Comparison of ENCODE assay signal across 22 mouse cellular contexts in the genomic region with DNA sequence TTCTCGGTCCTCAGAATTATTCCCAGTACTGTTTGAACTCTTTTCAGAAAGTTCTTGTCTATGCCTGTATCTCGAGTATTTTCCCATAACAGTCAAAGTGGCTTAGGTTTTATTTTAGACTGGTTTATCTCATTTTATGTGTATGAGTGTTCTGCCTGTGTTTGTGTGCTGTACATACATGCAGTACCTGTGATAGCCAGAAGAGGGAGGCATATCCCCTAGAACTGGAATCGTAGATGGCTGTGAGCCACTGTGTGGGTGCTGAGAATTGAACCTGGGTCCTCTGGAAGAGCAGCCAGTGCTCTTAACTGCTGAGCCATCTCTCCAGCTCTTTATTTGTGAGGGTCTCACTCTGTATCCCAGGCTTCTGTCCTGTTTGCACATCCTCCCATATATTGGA. TPM values are rescaled to one million over a fixed set of nuclear protein-coding genes. Genes with fewer than 3 reads are reported as not detected.
DNase-seq lines count a peak whose midpoint lies in the region; ATAC-seq and TF ChIP-seq lines count a peak whose summit lies in the region.
"Had no signal": no experiment of that assay in that cellular context is flagged by ENCODE, and none has a peak within 500 bp of the region (broad histone marks: within the 10 kb centered on the region; RNA-seq: fewer than 3 reads in every experiment).

No protein-coding gene starts in this region.

- no peak overlapping the region for H3K4me3 ChIP-seq in layer of hippocampus, adult 2 months
- H3K4me3 ChIP-seq in midbrain, postnatal 0 days (ENCODE audit: low read depth, low read length) = no peak overlapping the region
- H3K4me3 ChIP-seq in midbrain, embryonic 14.5 days (replicated peaks; ENCODE audit: low read depth, low read length) = no peak overlapping the region
- no peak overlapping the region for H3K4me3 ChIP-seq in small intestine, adult 2 months (ENCODE audit: low read depth, low read length)
- H3K4me3 ChIP-seq: forebrain, embryonic 15.5 days; limb, embryonic 10.5 days had no signal

- no peak overlapping the region for H3K4me2 ChIP-seq in midbrain, postnatal 0 days (ENCODE audit: low read depth, low read length, poor library complexity, severe bottlenecking)
- no peak overlapping the region for H3K4me2 ChIP-seq in midbrain, embryonic 14.5 days (ENCODE audit: low read length)
- H3K4me2 ChIP-seq: forebrain, embryonic 15.5 days had no signal

- no peak overlapping the region for H3K27ac ChIP-seq in layer of hippocampus, adult 2 months
- H3K27ac ChIP-seq in midbrain, postnatal 0 days (ENCODE audit: low read depth, low read length) = no peak overlapping the region
- no peak overlapping the region for H3K27ac ChIP-seq in midbrain, embryonic 14.5 days (replicated peaks; ENCODE audit: low read depth, low read length)
- H3K27ac ChIP-seq in small intestine, adult 2 months (ENCODE audit: insufficient read depth, low read depth, low read length) = no peak overlapping the region
- H3K27ac ChIP-seq: forebrain, embryonic 15.5 days; limb, embryonic 10.5 days had no signal

- ATAC-seq in CD4-positive, CD25-positive, alpha-beta regulatory T cell, adult 4 months = no peak
- ATAC-seq in midbrain, postnatal 0 days (ENCODE audit: low FRiP score) = no peak
- no peak for ATAC-seq in midbrain, embryonic 14.5 days (ENCODE audit: low FRiP score, low TSS enrichment)
- ATAC-seq: forebrain, embryonic 15.5 days had no signal

- intact Hi-C loops in left cerebral cortex, postnatal 10 days (cut with DNase I) = no loop called here

- no peak overlapping the region for H3K9ac ChIP-seq in midbrain, postnatal 0 days (replicated peaks; ENCODE audit: low read length, poor library complexity, severe bottlenecking)
- H3K9ac ChIP-seq in midbrain, embryonic 14.5 days (replicated peaks; ENCODE audit: low read length) = no peak overlapping the region
- H3K9ac ChIP-seq: forebrain, embryonic 15.5 days had no signal

- WGBS in midbrain, postnatal 0 days = 86% methylated on average over 3 of the region's 3 CpGs
- WGBS in midbrain, embryonic 14.5 days = 78% methylated on average over 3 of the region's 3 CpGs
- 85% methylated on average over 3 of the region's 3 CpGs for WGBS in small intestine, adult 2 months

- H3K4me1 ChIP-seq in midbrain, postnatal 0 days (ENCODE audit: insufficient read depth, low read length) = no peaks in the 10 kb centered on the region
- no peaks in the 10 kb centered on the region for H3K4me1 ChIP-seq in midbrain, embryonic 14.5 days (ENCODE audit: control insufficient read depth, insufficient read depth, low read length)
- H3K4me1 ChIP-seq in small intestine, adult 2 months (ENCODE audit: control insufficient read depth, insufficient read depth, insufficient read length, low read length) = no peaks in the 10 kb centered on the region
- H3K4me1 ChIP-seq: forebrain, embryonic 15.5 days had no signal

- peak; percentile 45 for DNase-seq in CD4-positive, CD25-positive, alpha-beta regulatory T cell, adult 2 months (ENCODE audit: low read depth, low spot score)
- no peak for DNase-seq in layer of hippocampus, adult 2 months (ENCODE audit: low spot score in 2 of 2)
- no peak for DNase-seq in layer of hippocampus, adult 18-20 months (ENCODE audit: low spot score in 2 of 2)
- DNase-seq in midbrain, postnatal 0 days (ENCODE audit: low spot score) = no peak
- DNase-seq in midbrain, embryonic 14.5 days = no peak
- no peak for DNase-seq in left cerebral cortex, postnatal 10 days (ENCODE audit: extremely low spot score in 1 of 2, low spot score in 2 of 2)
- DNase-seq: cerebellum, postnatal 10 days; embryo, embryonic 11 days; heart, postnatal 4 days; kidney, postnatal 14 days; lung, adult 18-20 months; spleen, adult 18-20 months had no signal

- TF ChIP-seq CTCF in layer of hippocampus, adult 2 months (conservative IDR thresholded peaks at IDR 0.05) = peak; percentile 57
- peak; percentile 42; the same call in 1 of the 2 replicates for TF ChIP-seq CTCF in midbrain, postnatal 0 days (IDR thresholded peaks at IDR 0.05)
- TF ChIP-seq CTCF in small intestine, adult 2 months (IDR thresholded peaks at IDR 0.05; ENCODE audit: extremely low read depth, insufficient read length, insufficient replicate concordance, low read depth, low read length) = peak; percentile 37; the same call in 1 of the 2 replicates

- no peaks in the 10 kb centered on the region for H3K27me3 ChIP-seq in midbrain, postnatal 0 days (ENCODE audit: insufficient read depth, low read length)
- H3K27me3 ChIP-seq in midbrain, embryonic 14.5 days (ENCODE audit: control insufficient read depth, insufficient read depth, low read length) = no peaks in the 10 kb centered on the region
- no peaks in the 10 kb centered on the region for H3K27me3 ChIP-seq in small intestine, adult 2 months (ENCODE audit: control insufficient read depth, insufficient read depth, low read length)
- H3K27me3 ChIP-seq: forebrain, embryonic 15.5 days had no signal

- no peak for TF ChIP-seq POLR2A in small intestine, adult 2 months (IDR thresholded peaks at IDR 0.05; ENCODE audit: low read depth, low read length)

- H3K36me3 ChIP-seq in midbrain, postnatal 0 days (ENCODE audit: insufficient read depth, low read length) = no peaks in the 10 kb centered on the region
- H3K36me3 ChIP-seq in midbrain, embryonic 14.5 days (ENCODE audit: control insufficient read depth, insufficient read depth, low read length) = no peaks in the 10 kb centered on the region
- peaks cover 30% of the 10 kb centered on the region for H3K36me3 ChIP-seq in small intestine, adult 2 months (ENCODE audit: control insufficient read depth, insufficient read depth, low read length)
- H3K36me3 ChIP-seq: forebrain, embryonic 15.5 days; limb, embryonic 10.5 days had no signal

- no peaks in the 10 kb centered on the region for H3K9me3 ChIP-seq in midbrain, postnatal 0 days (ENCODE audit: low read length)
- no peaks in the 10 kb centered on the region for H3K9me3 ChIP-seq in midbrain, embryonic 14.5 days (ENCODE audit: control insufficient read depth, low read length)
- H3K9me3 ChIP-seq: forebrain, embryonic 15.5 days had no signal

RNA-seq across cellular contexts. Expression of a gene that starts 10.6 kb away (rescaled TPM):
- polyA plus RNA-seq in CD4-positive, CD25-positive, alpha-beta regulatory T cell, adult 4 months (2017; shearing (Covaris generic)) = under 1 TPM in 1 of 2 experiments, not detected in 1; 0.90 TPM
- total RNA-seq in layer of hippocampus, adult 2 months (2021) = under 1 TPM in 1 of 2 experiments, not detected in 1; 0.22 TPM
- under 1 TPM; 0.17 to 0.63 TPM for total RNA-seq in layer of hippocampus, adult 18-20 months (2021)
- 0.11 and 0.14 TPM in 2 replicates for total RNA-seq in midbrain, postnatal 0 days (2014; rRNA removed)
- polyA plus RNA-seq in midbrain, postnatal 0 days (2015; fragmentation: Nextera tagmentation; extraction: Ambion mirVana) = not detected in 2 replicates
- not detected in 2 replicates for polyA plus RNA-seq in midbrain, embryonic 14.5 days (2014; fragmentation: Nextera tagmentation; extraction: Ambion mirVana)
- 2.3 and 7.5 TPM in 2 replicates for polyA plus RNA-seq in small intestine, adult 2 months (2012; rRNA removed)
- under 1 TPM; 0.41 to 0.54 TPM for total RNA-seq in left cerebral cortex, postnatal 10 days (2021)
- polyA plus RNA-seq: forebrain, embryonic 15.5 days had no signal

RNA-seq across cellular contexts. Expression of a gene that starts 15.2 kb away (rescaled TPM):
- not detected for polyA plus RNA-seq in CD4-positive, CD25-positive, alpha-beta regulatory T cell, adult 4 months (2017; shearing (Covaris generic))
- under 1 TPM; 0.51 to 0.56 TPM for total RNA-seq in layer of hippocampus, adult 2 months (2021)
- total RNA-seq in layer of hippocampus, adult 18-20 months (2021) = 1 to 10 TPM in 1 of 2 experiments, under 1 TPM in 1; 0.57 to 1.3 TPM
- total RNA-seq in midbrain, postnatal 0 days (2014; rRNA removed) = 0.99 and 1.5 TPM in 2 replicates
- polyA plus RNA-seq in midbrain, postnatal 0 days (2015; fragmentation: Nextera tagmentation; extraction: Ambion mirVana) = 1.8 and 2.2 TPM in 2 replicates
- polyA plus RNA-seq in midbrain, embryonic 14.5 days (2014; fragmentation: Nextera tagmentation; extraction: Ambion mirVana) = 0.13 and 0.26 TPM in 2 replicates
- polyA plus RNA-seq in small intestine, adult 2 months (2012; rRNA removed) = 0.42 and 0.70 TPM in 2 replicates
- total RNA-seq in left cerebral cortex, postnatal 10 days (2021) = under 1 TPM; 0.47 to 0.57 TPM
- total RNA-seq: gastrocnemius, adult 18-20 months; heart, postnatal 4 days; megakaryocyte-erythroid progenitor cell, adult 5-6 weeks had no signal

RNA-seq across cellular contexts. Expression of a gene that starts 33.8 kb away (rescaled TPM):
- polyA plus RNA-seq in CD4-positive, CD25-positive, alpha-beta regulatory T cell, adult 4 months (2017; shearing (Covaris generic)) = under 1 TPM in 1 of 2 experiments, not detected in 1; 0.31 TPM
- 1 to 10 TPM; 5.2 to 6.7 TPM for total RNA-seq in layer of hippocampus, adult 2 months (2021)
- total RNA-seq in layer of hippocampus, adult 18-20 months (2021) = 1 to 10 TPM; 5.7 TPM
- total RNA-seq in midbrain, postnatal 0 days (2014; rRNA removed) = 2.3 and 3.2 TPM in 2 replicates
- polyA plus RNA-seq in midbrain, postnatal 0 days (2015; fragmentation: Nextera tagmentation; extraction: Ambion mirVana) = 28.3 and 29.5 TPM in 2 replicates
- polyA plus RNA-seq in midbrain, embryonic 14.5 days (2014; fragmentation: Nextera tagmentation; extraction: Ambion mirVana) = 9.2 and 12.1 TPM in 2 replicates
- 0.62 and 0.79 TPM in 2 replicates for polyA plus RNA-seq in small intestine, adult 2 months (2012; rRNA removed)
- total RNA-seq in left cerebral cortex, postnatal 10 days (2021) = 1 to 10 TPM; 7.7 to 8.3 TPM
- total RNA-seq: megakaryocyte-erythroid progenitor cell, adult 5-6 weeks had no signal

RNA-seq across cellular contexts. Expression of a gene that starts 33.9 kb away (rescaled TPM):
- 10 to 100 TPM; 13.8 to 19.6 TPM for polyA plus RNA-seq in CD4-positive, CD25-positive, alpha-beta regulatory T cell, adult 4 months (2017; shearing (Covaris generic))
- total RNA-seq in layer of hippocampus, adult 2 months (2021) = 10 to 100 TPM; 10.1 to 11.0 TPM
- total RNA-seq in layer of hippocampus, adult 18-20 months (2021) = 10 to 100 TPM; 11.8 to 13.3 TPM
- total RNA-seq in midbrain, postnatal 0 days (2014; rRNA removed) = 32.2 and 33.4 TPM in 2 replicates
- 31.3 and 31.6 TPM in 2 replicates for polyA plus RNA-seq in midbrain, postnatal 0 days (2015; fragmentation: Nextera tagmentation; extraction: Ambion mirVana)
- polyA plus RNA-seq in midbrain, embryonic 14.5 days (2014; fragmentation: Nextera tagmentation; extraction: Ambion mirVana) = 18.5 and 24.2 TPM in 2 replicates
- 44.2 and 47.3 TPM in 2 replicates for polyA plus RNA-seq in small intestine, adult 2 months (2012; rRNA removed)
- 10 to 100 TPM; 11.9 to 13.0 TPM for total RNA-seq in left cerebral cortex, postnatal 10 days (2021)

RNA-seq across cellular contexts. Expression of a gene that starts 55.3 kb away (rescaled TPM):
- not detected for polyA plus RNA-seq in CD4-positive, CD25-positive, alpha-beta regulatory T cell, adult 4 months (2017; shearing (Covaris generic))
- not detected for total RNA-seq in layer of hippocampus, adult 2 months (2021)
- total RNA-seq in layer of hippocampus, adult 18-20 months (2021) = not detected
- not detected in 2 replicates for total RNA-seq in midbrain, postnatal 0 days (2014; rRNA removed)
- not detected in 2 replicates for polyA plus RNA-seq in midbrain, postnatal 0 days (2015; fragmentation: Nextera tagmentation; extraction: Ambion mirVana)
- not detected in 2 replicates for polyA plus RNA-seq in midbrain, embryonic 14.5 days (2014; fragmentation: Nextera tagmentation; extraction: Ambion mirVana)
- not detected in 2 replicates for polyA plus RNA-seq in small intestine, adult 2 months (2012; rRNA removed)
- not detected for total RNA-seq in left cerebral cortex, postnatal 10 days (2021)
- total RNA-seq: adrenal gland, postnatal 4 days; gastrocnemius, adult 18-20 months; heart, postnatal 4 days; layer of hippocampus, postnatal 14 days; megakaryocyte-erythroid progenitor cell, adult 5-6 weeks had no signal
- polyA plus RNA-seq: forebrain, embryonic 15.5 days; intestine, embryonic 14.5 days; limb, embryonic 10.5 days; stomach, embryonic 16.5 days had no signal
